Mouse (Mus musculus): ENCODE measurements around the gene Cisd1.

Gene Cisd1

GRCm38 (mm10) chr10:71348637-71349280, 4.0 kb upstream of the Cisd1 start:
- DNase-seq: peak; percentile 45

- peak; percentile 67 for DNase-seq
Observed at GRCm38 (mm10) chr10:71347964-71348636, 3.3 kb upstream of the Cisd1 start.

GRCm38 (mm10) chr10:71347509-71347949, 2.8 kb upstream of the Cisd1 start, which contains the start of gene Ipmk:
Ipmk (plus strand) TSS chr10:71347763.
- DNase-seq: peak; percentile 99

GRCm38 (mm10) chr10:71346722-71347508, 2.2 kb upstream of the Cisd1 start:
- DNase-seq: peak; percentile 21

- DNase-seq: no peak
Observed at GRCm38 (mm10) chr10:71346106-71346505, 1.4 kb upstream of the Cisd1 start.

GRCm38 (mm10) chr10:71343567-71344265, 1.0 kb downstream of the Cisd1 start:
- DNase-seq: no peak

GRCm38 (mm10) chr10:71343130-71343529, 1.6 kb downstream of the Cisd1 start:
- no peak for DNase-seq

- DNase-seq: peak; percentile 21
Observed at GRCm38 (mm10) chr10:71342030-71342805, 2.5 kb downstream of the Cisd1 start.

- no peak for DNase-seq
Observed at GRCm38 (mm10) chr10:71341290-71341689, 3.5 kb downstream of the Cisd1 start.

GRCm38 (mm10) chr10:71340195-71340594, 4.6 kb downstream of the Cisd1 start:
- no peak for DNase-seq

- DNase-seq: no peak
Observed at GRCm38 (mm10) chr10:71339463-71339862, 5.3 kb downstream of the Cisd1 start.

GRCm38 (mm10) chr10:71338156-71338905, 6.4 kb downstream of the Cisd1 start:
- no peak for DNase-seq

GRCm38 (mm10) chr10:71337733-71338132, 7.0 kb downstream of the Cisd1 start:
- DNase-seq: no peak

GRCm38 (mm10) chr10:71332859-71333258, 11.9 kb downstream of the Cisd1 start:
- DNase-seq: no peak

- DNase-seq: no peak
Observed at GRCm38 (mm10) chr10:71332376-71332775, 12.4 kb downstream of the Cisd1 start.

- no peak for DNase-seq
Observed at GRCm38 (mm10) chr10:71331908-71332307, 12.8 kb downstream of the Cisd1 start.

- DNase-seq: no peak
Observed at GRCm38 (mm10) chr10:71330070-71330469, 14.7 kb downstream of the Cisd1 start.

GRCm38 (mm10) chr10:71329295-71329694, 15.5 kb downstream of the Cisd1 start:
- DNase-seq: no peak

- DNase-seq: no peak
Observed at GRCm38 (mm10) chr10:71328870-71329269, 15.9 kb downstream of the Cisd1 start.

- DNase-seq: no peak
Observed at GRCm38 (mm10) chr10:71328382-71328781, 16.4 kb downstream of the Cisd1 start.

GRCm38 (mm10) chr10:71327386-71327785, 17.4 kb downstream of the Cisd1 start:
- no peak for DNase-seq
